Mouse (Mus musculus): ENCODE results near the gene Vmn2r7. TPM values are rescaled to one million over a fixed set of nuclear protein-coding genes. Genes with fewer than 3 reads are reported as not detected.
"Not testable (repeated sequence)": the region's sequence is repeated elsewhere in the genome, so short reads cannot be mapped to it uniquely, and the experiment has no call there.

Vmn2r7 gene
- total RNA-seq (2012; rRNA removed) (not detected in 2 replicates), polyA plus RNA-seq (2012; ENCODE audit: insufficient read depth in 1 of 2, insufficient read length in 2 of 2, low read depth in 1 of 2, low replicate concordance in 2 of 2, missing spikeins in 1 of 2) (not detected)

GRCm38 (mm10) chr3:64844665-64845064 lies at the start of gene Vmn2r7:
Vmn2r7 (minus strand) TSS chr3:64844765.
- H3K27ac ChIP-seq (ENCODE audit: control insufficient read depth, low read depth, low read length); H3K9me3 ChIP-seq (replicated peaks; ENCODE audit: insufficient read depth, low read length); H3K79me2 ChIP-seq (ENCODE audit: control insufficient read depth, insufficient read depth, low read length, poor library complexity); H3K4me1 ChIP-seq (ENCODE audit: control insufficient read depth in 1 of 2, insufficient read depth in 2 of 2, low read length in 2 of 2); DNase-seq (ENCODE audit: low read depth, low spot score); H3K36me3 ChIP-seq (ENCODE audit: control insufficient read depth in 1 of 2, insufficient read depth in 2 of 2, low read length in 2 of 2); H3K27me3 ChIP-seq (ENCODE audit: control insufficient read depth in 1 of 2, insufficient read depth in 2 of 2, low read length in 2 of 2); H3K9ac ChIP-seq (ENCODE audit: control insufficient read depth, low read depth, low read length, poor library complexity, severe bottlenecking); H3K4me3 ChIP-seq (ENCODE audit: control insufficient read depth in 1 of 2, insufficient read depth in 1 of 2, low read depth in 2 of 2, low read length in 2 of 2): not testable (repeated sequence)

DNA sequence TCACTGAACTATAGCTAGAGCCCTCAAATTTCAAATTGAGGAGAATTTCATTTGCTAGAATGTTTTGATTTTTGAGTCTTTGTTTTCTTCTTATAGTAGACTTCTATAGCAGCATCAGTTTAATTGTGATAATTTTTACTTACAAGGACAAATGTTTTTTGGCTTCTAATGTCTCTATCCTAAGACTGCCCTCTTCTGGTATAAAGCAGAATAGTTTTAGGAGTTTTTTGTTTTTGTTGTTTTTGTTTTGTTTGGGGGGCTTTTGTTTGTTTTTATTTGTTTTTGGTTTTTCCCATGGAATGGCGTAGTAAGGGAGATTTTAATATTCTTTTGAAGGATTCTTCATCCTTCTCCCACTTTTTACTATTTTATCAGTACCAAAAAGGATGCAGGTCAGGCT lies 45.2 kb upstream of the Vmn2r7 start:
- H3K9me3 ChIP-seq (replicated peaks; ENCODE audit: insufficient read depth, low read length) = no peaks in the 10 kb centered on the region
- H3K4me3 ChIP-seq (ENCODE audit: control insufficient read depth in 1 of 2, insufficient read depth in 1 of 2, low read depth in 2 of 2, low read length in 2 of 2) = no peak overlapping the region
- H3K9ac ChIP-seq (ENCODE audit: control insufficient read depth, low read depth, low read length, poor library complexity, severe bottlenecking) = no peak overlapping the region
- no peak for DNase-seq (ENCODE audit: low read depth, low spot score)
- TF ChIP-seq ZC3H11A (IDR thresholded peaks at IDR 0.05; ENCODE audit: low read depth, low read length) = no peak
- no peak for TF ChIP-seq HCFC1 (IDR thresholded peaks at IDR 0.05; ENCODE audit: low read depth, low read length)
- TF ChIP-seq POLR2AphosphoS2 (IDR thresholded peaks at IDR 0.05; ENCODE audit: low read length) = no peak
- TF ChIP-seq SIN3A (IDR thresholded peaks at IDR 0.05; ENCODE audit: low read length) = no peak
- no peak for TF ChIP-seq GABPA (IDR thresholded peaks at IDR 0.05; ENCODE audit: low read depth, low read length)
- TF ChIP-seq TBP (IDR thresholded peaks at IDR 0.05; ENCODE audit: low read depth, low read length) = no peak
- no peaks in the 10 kb centered on the region for H3K36me3 ChIP-seq (ENCODE audit: control insufficient read depth in 1 of 2, insufficient read depth in 2 of 2, low read length in 2 of 2)
- no peaks in the 10 kb centered on the region for H3K4me1 ChIP-seq (ENCODE audit: control insufficient read depth in 1 of 2, insufficient read depth in 2 of 2, low read length in 2 of 2)
- no peaks in the 10 kb centered on the region for H3K79me2 ChIP-seq (ENCODE audit: control insufficient read depth, insufficient read depth, low read length, poor library complexity)
- H3K27ac ChIP-seq (ENCODE audit: control insufficient read depth, low read depth, low read length) = no peak overlapping the region
- no peaks in the 10 kb centered on the region for H3K27me3 ChIP-seq (ENCODE audit: control insufficient read depth in 1 of 2, insufficient read depth in 2 of 2, low read length in 2 of 2)

DNA sequence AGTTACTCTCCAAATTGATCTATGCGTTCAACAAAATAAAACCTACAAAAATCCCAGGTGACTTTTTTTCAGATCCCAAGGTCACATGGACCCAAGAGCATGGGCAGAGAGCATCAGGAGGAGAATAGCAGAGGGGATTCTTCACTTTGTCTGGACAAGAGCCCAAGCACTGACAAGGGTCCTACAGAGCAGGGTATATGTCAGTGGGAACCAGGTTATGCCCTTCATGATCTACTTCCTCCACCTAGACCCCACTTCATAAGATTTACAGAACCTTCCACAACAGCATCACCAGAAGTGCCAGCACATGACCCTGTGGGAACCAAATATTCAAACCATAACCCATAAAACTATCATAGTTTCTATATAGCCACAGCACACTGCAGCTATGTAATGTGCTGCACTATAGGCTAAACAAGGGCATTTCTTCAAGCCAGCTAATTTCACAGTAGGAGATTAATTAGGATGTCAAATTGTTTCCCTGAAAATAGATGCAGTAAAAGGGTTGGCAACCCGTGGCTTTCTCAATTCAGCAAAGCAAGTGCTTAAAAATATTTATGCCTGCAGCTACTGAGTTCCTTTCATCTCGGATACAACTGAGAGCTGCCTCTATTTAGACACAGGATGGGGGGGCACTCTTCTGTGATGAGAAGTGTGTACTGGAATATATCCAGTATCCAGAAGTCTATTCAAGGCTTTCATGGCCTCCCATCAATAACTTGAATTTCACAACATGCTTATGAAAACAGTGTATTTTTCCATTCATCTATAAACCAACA lies 33.8 kb upstream of the Vmn2r7 start:
- Histone ChIP-seq H3K9me3 (replicated peaks; ENCODE audit: insufficient read depth, low read length) (no peaks in the 10 kb centered on the region), H3K36me3 (ENCODE audit: control insufficient read depth in 1 of 2, insufficient read depth in 2 of 2, low read length in 2 of 2) (no peaks in the 10 kb centered on the region), H3K4me3 (ENCODE audit: control insufficient read depth in 1 of 2, insufficient read depth in 1 of 2, low read depth in 2 of 2, low read length in 2 of 2) (no peak overlapping the region), H3K27ac (ENCODE audit: control insufficient read depth, low read depth, low read length) (no peak overlapping the region), H3K9ac (ENCODE audit: control insufficient read depth, low read depth, low read length, poor library complexity, severe bottlenecking) (no peak overlapping the region), H3K4me1 (ENCODE audit: control insufficient read depth in 1 of 2, insufficient read depth in 2 of 2, low read length in 2 of 2) (no peaks in the 10 kb centered on the region), H3K27me3 (ENCODE audit: control insufficient read depth in 1 of 2, insufficient read depth in 2 of 2, low read length in 2 of 2) (no peaks in the 10 kb centered on the region), H3K79me2 (ENCODE audit: control insufficient read depth, insufficient read depth, low read length, poor library complexity) (no peaks in the 10 kb centered on the region)
- no peak for DNase-seq (ENCODE audit: low read depth, low spot score)
- TF ChIP-seq SMC3 (IDR thresholded peaks at IDR 0.05; ENCODE audit: low read depth, low read length) = no peak
- no peak for TF ChIP-seq GATA1 (IDR thresholded peaks at IDR 0.05; ENCODE audit: low read depth, low read length)
- no peak for TF ChIP-seq MYB (IDR thresholded peaks at IDR 0.05; ENCODE audit: low read depth, low read length)
